Mouse (Mus musculus) liver (tissue): ENCODE data around the gene Tshz2.
"Not testable (repeated sequence)": the region's sequence is repeated elsewhere in the genome, so short reads cannot be mapped to it uniquely, and the experiment has no call there.

ENCODE experiments used
- DNase-seq: peaks from one replicate; pipeline ENCODE4 v3.0.0-alpha.2; 2020; ENCODE audit warnings: mixed read lengths

Tshz2 gene

GRCm38 (mm10) chr2:169825908-169826307, 193.1 kb downstream of the Tshz2 start:
- DNase-seq: no peak

GRCm38 (mm10) chr2:169826316-169826715, 193.5 kb downstream of the Tshz2 start:
- no peak for DNase-seq

- DNase-seq: no peak
Observed at GRCm38 (mm10) chr2:169826833-169827232, 194.0 kb downstream of the Tshz2 start.

GRCm38 (mm10) chr2:169832184-169832583, 199.4 kb downstream of the Tshz2 start:
- DNase-seq: no peak

GRCm38 (mm10) chr2:169833638-169834037, 200.8 kb downstream of the Tshz2 start:
- DNase-seq: no peak

GRCm38 (mm10) chr2:169834602-169835001, 201.8 kb downstream of the Tshz2 start:
- peak; percentile 18 for DNase-seq

GRCm38 (mm10) chr2:169837031-169837605, 204.3 kb downstream of the Tshz2 start:
- DNase-seq: no peak

GRCm38 (mm10) chr2:169838521-169838920, 205.7 kb downstream of the Tshz2 start:
- no peak for DNase-seq

- DNase-seq: no peak
Observed at GRCm38 (mm10) chr2:169841442-169841841, 208.6 kb downstream of the Tshz2 start.

- DNase-seq: no peak
Observed at GRCm38 (mm10) chr2:169842494-169842893, 209.7 kb downstream of the Tshz2 start.

GRCm38 (mm10) chr2:169843553-169843952, 210.7 kb downstream of the Tshz2 start:
- no peak for DNase-seq

GRCm38 (mm10) chr2:169849077-169849476, 216.3 kb downstream of the Tshz2 start:
- DNase-seq: peak; percentile 37

- DNase-seq: no peak
Observed at GRCm38 (mm10) chr2:169849541-169849940, 216.7 kb downstream of the Tshz2 start.

GRCm38 (mm10) chr2:169851606-169852005, 218.8 kb downstream of the Tshz2 start:
- no peak for DNase-seq

GRCm38 (mm10) chr2:169854491-169854890, 221.7 kb downstream of the Tshz2 start:
- no peak for DNase-seq

- not testable (repeated sequence) for DNase-seq
Observed at GRCm38 (mm10) chr2:169857041-169857440, 224.2 kb downstream of the Tshz2 start.

- DNase-seq: no peak
Observed at GRCm38 (mm10) chr2:169859078-169859855, 226.5 kb downstream of the Tshz2 start.

GRCm38 (mm10) chr2:169860895-169861294, 228.1 kb downstream of the Tshz2 start:
- no peak for DNase-seq

GRCm38 (mm10) chr2:169862701-169863100, 229.9 kb downstream of the Tshz2 start:
- no peak for DNase-seq

GRCm38 (mm10) chr2:169869468-169869867, 236.7 kb downstream of the Tshz2 start:
- DNase-seq: no peak

- DNase-seq: no peak
Observed at GRCm38 (mm10) chr2:169870503-169870902, 237.7 kb downstream of the Tshz2 start.

- DNase-seq: no peak
Observed at GRCm38 (mm10) chr2:169871436-169872060, 238.7 kb downstream of the Tshz2 start.

GRCm38 (mm10) chr2:169873442-169873841, 240.6 kb downstream of the Tshz2 start:
- no peak for DNase-seq

- no peak for DNase-seq
Observed at GRCm38 (mm10) chr2:169887921-169888320, 255.1 kb downstream of the Tshz2 start.
